Mouse (Mus musculus) forebrain, embryonic 13.5 days (tissue): Measurements from ENCODE around the gene Ccdc115. TPM values are rescaled to one million over a fixed set of nuclear protein-coding genes. Genes with fewer than 3 reads are reported as not detected.

Experiments
- ATAC-seq: fragments of 200-750 bp; cut with Nextera tagmentation; 2 replicates; pipeline ENCODE4 v1.8.0; 2017
- H3K27ac ChIP-seq: fragments of 300-500 bp; sonication (generic); 2 replicates; pipeline ENCODE4 v1.5.1; 2015; ENCODE audit warnings: inconsistent platforms, mild to moderate bottlenecking, moderate library complexity
- H3K27me3 ChIP-seq: fragments of 300-500 bp; sonication (generic); 2 replicates; pipeline ENCODE4 v1.6.1; 2015; ENCODE audit warnings: mild to moderate bottlenecking, inconsistent platforms
- H3K36me3 ChIP-seq: fragments of 300-500 bp; sonication (generic); 2 replicates; pipeline ENCODE4 v1.6.1; 2015; ENCODE audit warnings: mild to moderate bottlenecking, inconsistent platforms; ENCODE audit not compliant: poor library complexity, severe bottlenecking
- H3K4me1 ChIP-seq: fragments of 300-500 bp; sonication (generic); 2 replicates; pipeline ENCODE4 v1.6.1; 2015; ENCODE audit warnings: inconsistent platforms
- H3K4me2 ChIP-seq: fragments of 300-500 bp; sonication (generic); 2 replicates; pipeline ENCODE4 v1.6.1; 2015; ENCODE audit warnings: inconsistent platforms, mild to moderate bottlenecking, moderate library complexity
- H3K4me3 ChIP-seq: fragments of 300-500 bp; sonication (generic); 2 replicates; pipeline ENCODE4 v1.5.1; 2015; ENCODE audit warnings: mild to moderate bottlenecking, inconsistent platforms
- H3K9ac ChIP-seq: fragments of 300-500 bp; sonication (generic); 2 replicates; pipeline ENCODE4 v1.6.1; 2015; ENCODE audit warnings: mild to moderate bottlenecking, inconsistent platforms
- H3K9me3 ChIP-seq: fragments of 300-500 bp; sonication (generic); replicated peaks from 2 replicates; pipeline ENCODE4 v1.6.1; 2016; ENCODE audit warnings: inconsistent platforms
- WGBS: fragments of 180-500 bp; shearing (Covaris S2); methylation state at CpG from one replicate; pipeline ENCODE4 v1.1.7; 2015; 5-methylcytosine and 5-hydroxymethylcytosine counted together
- polyA plus RNA-seq: library from polyadenylated mRNA; unstranded; fragments of >200 nt; fragmentation: Nextera tagmentation; extraction: Ambion mirVana; gene quantifications from 2 replicates; pipeline ENCODE4 v1.2.1, GENCODE M21; 2015

The Ccdc115 gene
- polyA plus RNA-seq, 1 experiment from 2014 or later: 68.2 TPM

DNA sequence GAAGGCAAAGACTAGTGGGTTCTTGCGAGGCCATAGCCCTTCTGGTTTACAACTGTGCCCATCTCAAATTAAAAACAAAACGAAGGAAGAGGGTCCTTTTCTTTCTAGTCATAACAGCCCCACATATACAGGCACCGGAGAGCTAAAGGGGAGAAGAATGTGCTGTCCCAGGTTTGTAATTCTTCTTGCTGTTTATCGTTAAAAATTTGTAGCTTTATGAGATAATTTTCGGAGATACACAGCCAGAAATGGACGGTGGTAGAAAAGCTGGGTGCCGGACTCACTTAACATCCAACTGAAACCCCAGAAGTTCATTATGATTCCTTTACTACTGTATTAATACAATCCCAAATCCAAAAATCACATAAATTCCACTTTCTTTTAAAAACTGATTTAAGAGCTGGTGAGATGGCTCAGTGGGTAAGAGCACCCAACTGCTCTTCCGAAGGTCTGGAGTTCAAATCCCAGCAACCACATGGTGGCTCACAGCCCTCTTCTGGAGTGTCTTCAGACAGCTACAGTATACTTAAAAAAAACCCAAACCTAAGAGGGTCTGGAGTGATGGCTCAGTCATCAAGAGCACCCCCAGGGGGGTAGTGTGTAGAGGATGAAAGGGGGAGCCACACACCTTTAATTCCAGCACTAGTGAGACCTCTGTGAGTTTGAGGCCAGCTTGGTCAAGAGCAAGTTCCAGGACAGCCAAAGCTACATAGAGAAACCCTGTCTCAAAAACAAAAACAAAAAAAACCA is 3.9 kb downstream of the Ccdc115 start:
- H3K27ac ChIP-seq: peak overlapping the region; percentile 87
- peaks cover 21% of the 10 kb centered on the region for H3K36me3 ChIP-seq
- H3K4me2 ChIP-seq: peak overlapping the region; percentile 72
- ATAC-seq: no peak
- peaks cover 17% of the 10 kb centered on the region for H3K9me3 ChIP-seq
- H3K27me3 ChIP-seq: no peaks in the 10 kb centered on the region
- 34% methylated on average over 8 of the region's 8 CpGs for WGBS
- H3K9ac ChIP-seq: peak overlapping the region; percentile 72
- peaks cover 30% of the 10 kb centered on the region for H3K4me1 ChIP-seq
- H3K4me3 ChIP-seq: peak overlapping the region; percentile 63

DNA sequence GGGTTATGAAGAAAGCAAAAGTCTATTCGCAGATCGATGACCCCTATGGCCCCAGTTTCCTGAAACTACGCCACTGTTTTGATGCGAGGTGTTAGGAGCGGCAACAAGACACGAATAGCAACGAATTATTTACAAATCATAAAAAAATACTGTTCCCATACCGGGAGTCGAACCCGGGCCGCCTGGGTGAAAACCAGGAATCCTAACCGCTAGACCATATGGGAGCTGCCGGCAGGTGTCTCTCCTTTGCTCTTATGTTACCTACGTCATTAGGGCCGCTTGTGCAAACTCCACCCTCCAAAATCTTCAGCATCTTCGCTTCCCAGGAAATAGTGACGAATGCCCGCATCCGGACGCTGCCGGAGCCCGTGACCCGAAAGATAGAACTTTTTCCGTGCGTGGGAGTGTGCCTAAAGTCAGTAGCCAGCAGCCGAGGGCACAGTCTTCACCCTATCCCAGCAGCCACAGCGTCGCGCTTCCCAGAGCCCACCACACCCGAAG is 4.8 kb downstream of the Ccdc115 start:
- Histone ChIP-seq H3K36me3 (peaks cover 30% of the 10 kb centered on the region), H3K9me3 (peaks cover 26% of the 10 kb centered on the region), H3K27ac (peak overlapping the region; percentile 87), H3K27me3 (no peaks in the 10 kb centered on the region), H3K4me2 (peak overlapping the region; percentile 72), H3K4me1 (peaks cover 26% of the 10 kb centered on the region), H3K4me3 (peak overlapping the region; percentile 63), H3K9ac (peak overlapping the region; percentile 72)
- peak; percentile 48 for ATAC-seq
- under 1% methylated on average over 30 of the region's 30 CpGs for WGBS

DNA sequence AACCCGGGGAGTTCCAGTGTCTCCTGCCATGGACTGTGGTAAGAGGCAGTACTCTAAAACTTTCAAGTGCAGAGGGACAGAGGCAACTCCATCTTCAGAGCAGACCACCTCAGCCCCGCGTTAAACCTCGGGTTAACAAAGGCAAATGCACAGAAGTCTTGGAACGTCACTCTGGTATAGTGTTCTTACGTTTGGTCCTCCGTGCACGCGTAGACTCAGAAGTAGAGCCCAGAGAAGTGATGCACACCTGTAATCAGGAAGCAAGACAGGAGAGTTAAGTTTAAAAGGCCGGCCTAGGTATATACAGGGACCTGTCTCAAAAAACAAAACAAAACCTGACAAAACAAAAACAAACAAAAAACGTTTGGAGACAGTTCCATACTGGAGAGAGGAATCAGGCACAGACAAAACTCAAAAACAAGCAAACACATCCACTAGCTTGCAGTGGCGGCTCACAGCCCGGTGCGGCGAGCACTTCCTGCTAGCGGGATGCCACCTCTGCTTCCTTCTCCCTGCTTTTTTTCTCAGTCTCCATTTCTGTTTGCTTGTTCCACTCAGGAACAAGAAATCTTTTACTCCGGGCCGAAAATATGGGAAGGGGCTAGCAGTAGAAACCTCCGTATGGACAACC is 5.5 kb downstream of the Ccdc115 start:
- peak overlapping the region; percentile 81 for H3K27ac ChIP-seq
- peaks cover 37% of the 10 kb centered on the region for H3K36me3 ChIP-seq
- H3K4me2 ChIP-seq: peak overlapping the region; percentile 72
- peak overlapping the region; percentile 55 for H3K9ac ChIP-seq
- peak overlapping the region; percentile 63 for H3K4me3 ChIP-seq
- WGBS: 6% methylated on average over 19 of the region's 19 CpGs
- ATAC-seq: no peak
- no peaks in the 10 kb centered on the region for H3K27me3 ChIP-seq
- H3K4me1 ChIP-seq: peaks cover 26% of the 10 kb centered on the region
- peaks cover 32% of the 10 kb centered on the region for H3K9me3 ChIP-seq

DNA sequence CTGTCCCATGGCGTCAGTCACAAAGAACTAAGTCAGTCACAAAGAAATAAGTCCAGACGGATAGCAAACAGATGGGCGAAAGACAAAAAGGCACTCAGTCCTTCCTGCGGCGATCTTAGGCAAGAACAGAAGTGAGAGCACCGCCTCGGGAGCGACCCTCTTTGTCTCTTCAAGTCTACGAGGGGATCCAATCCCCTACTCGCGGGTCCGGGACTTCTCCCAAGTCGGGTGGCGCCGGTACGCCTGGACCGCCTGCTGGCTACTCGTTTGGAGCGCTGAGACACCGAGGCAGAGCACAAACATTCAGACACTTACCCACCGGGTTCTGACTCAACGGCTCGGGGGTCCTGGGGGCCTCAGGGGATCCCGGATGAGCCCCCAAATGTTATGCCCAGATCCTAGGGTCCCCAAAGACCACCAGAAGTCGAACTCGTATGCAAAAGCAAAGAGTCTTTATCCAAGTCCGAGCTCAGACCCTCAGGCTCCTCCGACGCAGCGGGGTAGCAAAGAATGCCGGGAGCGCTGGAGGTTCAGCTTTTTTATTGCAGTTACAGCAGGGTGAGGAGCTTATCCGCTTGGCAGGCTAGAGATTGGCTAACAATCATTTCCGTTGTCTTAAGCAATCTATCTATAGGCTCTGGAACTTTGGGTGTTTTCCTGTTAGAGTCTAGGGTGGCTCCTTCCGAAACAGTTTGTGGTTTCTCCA is 6.5 kb downstream of the Ccdc115 start:
- peak overlapping the region; percentile 74 for H3K9ac ChIP-seq
- peak overlapping the region; percentile 49 for H3K4me3 ChIP-seq
- peak overlapping the region; percentile 72 for H3K4me2 ChIP-seq
- peaks cover 38% of the 10 kb centered on the region for H3K36me3 ChIP-seq
- H3K9me3 ChIP-seq: peaks cover 36% of the 10 kb centered on the region
- no peaks in the 10 kb centered on the region for H3K27me3 ChIP-seq
- WGBS: 4% methylated on average over 35 of the region's 35 CpGs
- peak overlapping the region; percentile 81 for H3K27ac ChIP-seq
- H3K4me1 ChIP-seq: peaks cover 18% of the 10 kb centered on the region
- ATAC-seq: peak; percentile 26

DNA sequence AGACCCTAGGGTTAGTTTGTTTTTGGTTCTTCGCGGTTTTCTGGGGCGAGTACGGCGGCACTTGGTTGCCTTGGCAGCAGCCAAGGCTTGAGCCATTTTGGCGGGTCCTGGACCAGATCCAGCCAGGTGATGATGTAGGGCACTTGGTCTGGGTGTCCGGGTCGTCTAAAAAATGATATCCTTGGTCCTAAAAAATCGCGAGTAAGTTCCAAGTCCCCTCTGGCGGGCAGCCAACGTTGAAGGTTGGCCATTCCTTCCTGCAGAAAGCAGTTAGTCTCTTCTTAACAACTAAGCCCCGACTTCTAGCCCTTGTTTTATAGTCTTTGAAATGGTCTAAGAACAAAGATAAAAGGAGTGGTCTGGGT is 7.1 kb downstream of the Ccdc115 start:
- peaks cover 36% of the 10 kb centered on the region for H3K36me3 ChIP-seq
- H3K27ac ChIP-seq: peak overlapping the region; percentile 81
- peak overlapping the region; percentile 74; the same call in 1 of the 2 replicates for H3K9ac ChIP-seq
- H3K27me3 ChIP-seq: no peaks in the 10 kb centered on the region
- H3K4me3 ChIP-seq: peak overlapping the region; percentile 49
- H3K4me2 ChIP-seq: peak overlapping the region; percentile 72
- WGBS: 34% methylated on average over 13 of the region's 13 CpGs
- 0 out of 2 replicates have a peak, but pooled peaks have one; percentile 0 for ATAC-seq
- H3K4me1 ChIP-seq: peaks cover 18% of the 10 kb centered on the region
- peaks cover 41% of the 10 kb centered on the region for H3K9me3 ChIP-seq

DNA sequence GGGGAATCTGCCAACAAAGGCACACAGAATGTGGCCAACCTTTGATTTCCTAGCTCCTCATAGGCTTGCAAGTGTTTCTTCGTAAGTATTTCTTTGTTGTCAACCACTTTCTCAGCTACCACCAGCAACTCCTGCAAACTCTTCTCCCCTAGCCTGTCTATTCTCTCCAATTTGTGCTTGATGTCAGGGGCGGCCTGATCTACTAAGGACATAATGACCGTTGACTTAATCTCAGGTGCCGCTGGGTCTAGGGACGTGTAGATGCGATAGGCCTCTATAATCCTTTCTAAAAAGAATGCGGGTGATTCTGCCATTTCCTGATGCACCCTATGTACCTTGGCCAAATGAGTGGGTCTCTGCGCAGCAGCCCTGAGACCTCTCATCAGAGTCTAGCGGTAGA is 8.0 kb downstream of the Ccdc115 start:
- H3K36me3 ChIP-seq: peaks cover 28% of the 10 kb centered on the region
- peaks cover 18% of the 10 kb centered on the region for H3K4me1 ChIP-seq
- H3K4me2 ChIP-seq: no peak overlapping the region
- no peak overlapping the region for H3K4me3 ChIP-seq
- no peaks in the 10 kb centered on the region for H3K27me3 ChIP-seq
- no peak for ATAC-seq
- H3K9me3 ChIP-seq: peaks cover 45% of the 10 kb centered on the region
- no peak overlapping the region for H3K27ac ChIP-seq
- H3K9ac ChIP-seq: no peak overlapping the region
- WGBS: 97% methylated on average over 9 of the region's 9 CpGs

DNA sequence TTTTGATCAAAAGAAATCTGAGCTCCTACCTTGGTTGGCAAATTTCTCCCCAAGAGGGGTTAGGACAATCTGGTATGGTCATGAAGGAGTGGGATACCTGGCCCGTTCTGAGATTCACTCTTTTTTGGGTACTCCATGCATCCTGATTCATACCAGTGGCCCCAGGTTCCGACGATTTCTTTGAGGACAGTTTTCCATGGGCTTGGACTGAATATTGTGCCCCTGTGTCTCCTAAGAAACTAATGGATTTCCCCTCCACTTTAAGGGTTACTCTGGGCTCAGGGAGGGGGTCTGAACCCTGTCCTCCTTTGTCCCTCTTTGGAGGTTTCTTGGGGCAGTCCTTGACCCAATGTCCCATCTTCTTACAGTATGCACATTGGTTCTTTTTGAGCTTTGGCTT is 8.5 kb downstream of the Ccdc115 start:
- no peaks in the 10 kb centered on the region for H3K27me3 ChIP-seq
- no peak overlapping the region for H3K4me3 ChIP-seq
- no peak for ATAC-seq
- WGBS: 98% methylated on average over 3 of the region's 3 CpGs
- H3K9me3 ChIP-seq: peaks cover 45% of the 10 kb centered on the region
- no peak overlapping the region for H3K9ac ChIP-seq
- H3K27ac ChIP-seq: no peak overlapping the region
- peaks cover 28% of the 10 kb centered on the region for H3K36me3 ChIP-seq
- no peak overlapping the region for H3K4me2 ChIP-seq
- peaks cover 18% of the 10 kb centered on the region for H3K4me1 ChIP-seq

DNA sequence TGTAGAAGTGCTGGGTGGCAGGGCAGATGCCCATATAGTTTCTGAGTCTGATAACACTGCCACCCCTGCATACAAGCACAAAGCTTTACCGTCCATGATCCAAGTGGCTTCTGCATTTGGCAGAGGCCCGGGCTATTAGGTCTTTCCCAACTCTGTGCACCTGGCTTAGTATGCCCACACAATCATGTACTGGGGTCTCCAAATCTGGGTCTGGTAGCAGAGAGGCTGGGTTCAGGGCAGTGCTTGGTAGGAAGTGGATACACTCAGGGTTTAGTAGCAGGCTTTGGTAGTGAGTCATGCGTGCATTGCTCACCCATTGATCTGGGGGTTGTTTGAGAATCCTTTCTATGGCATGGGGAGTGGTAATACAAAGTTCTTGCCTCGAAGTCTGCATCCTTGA is 10.2 kb downstream of the Ccdc115 start:
- H3K36me3 ChIP-seq: peaks cover 28% of the 10 kb centered on the region
- peaks cover 17% of the 10 kb centered on the region for H3K4me1 ChIP-seq
- 94% methylated on average over 4 of the region's 4 CpGs for WGBS
- H3K4me2 ChIP-seq: no peak overlapping the region
- H3K27ac ChIP-seq: no peak overlapping the region
- no peak overlapping the region for H3K9ac ChIP-seq
- no peaks in the 10 kb centered on the region for H3K27me3 ChIP-seq
- H3K4me3 ChIP-seq: no peak overlapping the region
- peaks cover 45% of the 10 kb centered on the region for H3K9me3 ChIP-seq
- ATAC-seq: no peak

DNA sequence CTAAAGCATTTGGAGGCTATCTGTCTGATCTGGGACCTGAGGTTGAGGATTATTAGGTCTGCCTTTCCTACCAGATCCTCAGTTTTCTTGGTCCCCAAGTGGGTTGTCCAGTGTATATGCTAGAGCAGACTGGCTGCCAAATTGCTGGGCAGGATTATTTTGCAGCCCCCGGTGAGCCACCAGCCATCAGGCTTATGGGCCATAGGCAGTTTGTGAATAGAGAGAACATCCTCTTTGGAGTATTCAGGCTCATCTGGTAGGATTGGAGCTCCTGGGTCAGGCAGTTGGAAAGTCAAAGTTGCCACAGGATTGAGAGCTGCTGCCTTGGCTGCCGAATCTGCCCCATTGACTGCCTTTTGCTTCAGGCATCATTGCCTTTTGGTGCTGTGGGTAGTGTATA is 11.0 kb downstream of the Ccdc115 start:
- H3K36me3 ChIP-seq: peaks cover 28% of the 10 kb centered on the region
- H3K4me3 ChIP-seq: no peak overlapping the region
- ATAC-seq: no peak
- H3K27ac ChIP-seq: no peak overlapping the region
- H3K27me3 ChIP-seq: no peaks in the 10 kb centered on the region
- H3K9ac ChIP-seq: no peak overlapping the region
- H3K9me3 ChIP-seq: peaks cover 45% of the 10 kb centered on the region
- 92% methylated on average over 2 of the region's 2 CpGs for WGBS
- peaks cover 9% of the 10 kb centered on the region; the same call in 1 of the 2 replicates for H3K4me1 ChIP-seq
- no peak overlapping the region for H3K4me2 ChIP-seq

DNA sequence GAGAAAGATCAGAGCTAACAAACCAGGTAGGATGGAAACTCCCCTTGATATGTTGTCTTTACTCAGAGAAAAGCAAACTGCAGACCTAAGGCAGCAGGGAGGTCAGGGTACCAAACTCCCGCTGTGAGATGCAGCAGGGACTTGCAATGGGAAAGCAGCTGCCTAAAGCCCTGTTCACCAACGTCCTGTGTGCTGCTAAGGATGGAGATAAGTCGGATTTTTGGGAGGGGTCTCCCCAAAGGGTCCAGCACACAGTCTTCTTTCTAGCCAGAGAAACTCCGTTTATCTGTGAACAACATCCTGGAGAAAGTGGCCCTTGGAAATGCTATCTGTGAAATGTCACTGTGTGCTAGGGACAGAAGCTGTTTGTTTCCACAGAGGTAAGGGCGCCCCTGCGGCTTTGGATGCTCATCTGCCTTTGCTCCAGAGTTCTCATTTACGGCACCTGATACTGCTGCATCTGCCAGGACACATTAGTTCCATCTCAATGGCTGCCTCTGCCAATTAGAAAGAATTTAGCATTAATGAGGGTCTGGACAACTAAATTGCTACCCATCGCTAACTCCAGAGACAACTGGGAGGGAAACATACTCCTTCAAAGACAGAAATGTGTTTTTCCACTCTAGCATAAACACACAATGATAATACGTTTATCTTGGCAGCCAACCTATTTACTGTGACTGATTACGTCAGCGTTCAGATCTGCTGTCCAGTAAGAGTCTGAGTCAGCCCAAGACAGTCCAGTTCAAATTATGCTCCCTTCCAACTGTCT is 40.1 kb downstream of the Ccdc115 start:
- Histone ChIP-seq H3K9me3 (no peaks in the 10 kb centered on the region), H3K9ac (0 out of 2 replicates have a peak overlapping the region, but pooled peaks have one; percentile 14), H3K4me2 (no peak overlapping the region; the same call in 1 of the 2 replicates), H3K4me1 (peaks cover 15% of the 10 kb centered on the region), H3K27me3 (no peaks in the 10 kb centered on the region), H3K4me3 (no peak overlapping the region), H3K36me3 (no peaks in the 10 kb centered on the region), H3K27ac (no peak overlapping the region)
- peak; percentile 76 for ATAC-seq
- 20% methylated on average over 11 of the region's 11 CpGs for WGBS

DNA sequence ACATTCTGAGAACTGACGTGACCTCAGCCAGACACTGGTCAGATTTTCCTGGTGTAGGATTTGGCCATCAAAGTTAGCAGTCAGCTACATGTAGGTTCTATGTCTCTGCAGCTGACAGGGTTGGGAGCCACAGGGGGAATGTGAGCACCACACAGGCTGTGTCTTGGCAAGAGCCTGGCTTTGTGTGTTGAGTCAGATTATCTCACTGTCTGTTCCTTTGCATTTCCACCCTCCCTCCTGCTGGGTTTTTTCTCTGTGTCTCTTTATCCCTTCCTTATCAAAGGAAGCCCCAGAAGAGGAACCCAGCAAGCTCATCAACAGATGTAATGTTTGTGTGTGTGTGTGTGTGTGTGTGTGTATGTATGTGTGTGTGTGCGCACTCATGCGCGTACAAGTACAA is 43.2 kb downstream of the Ccdc115 start:
- no peaks in the 10 kb centered on the region for H3K36me3 ChIP-seq
- peak; percentile 77 for ATAC-seq
- no peaks in the 10 kb centered on the region for H3K27me3 ChIP-seq
- H3K9me3 ChIP-seq: no peaks in the 10 kb centered on the region
- peaks cover 15% of the 10 kb centered on the region for H3K4me1 ChIP-seq
- no peak overlapping the region; the same call in 1 of the 2 replicates for H3K27ac ChIP-seq
- no peak overlapping the region for H3K4me3 ChIP-seq
- H3K9ac ChIP-seq: no peak overlapping the region
- WGBS: 73% methylated on average over 4 of the region's 4 CpGs
- H3K4me2 ChIP-seq: no peak overlapping the region
